ENCODE assay signal across 9 mouse cellular contexts in the genomic region with DNA sequence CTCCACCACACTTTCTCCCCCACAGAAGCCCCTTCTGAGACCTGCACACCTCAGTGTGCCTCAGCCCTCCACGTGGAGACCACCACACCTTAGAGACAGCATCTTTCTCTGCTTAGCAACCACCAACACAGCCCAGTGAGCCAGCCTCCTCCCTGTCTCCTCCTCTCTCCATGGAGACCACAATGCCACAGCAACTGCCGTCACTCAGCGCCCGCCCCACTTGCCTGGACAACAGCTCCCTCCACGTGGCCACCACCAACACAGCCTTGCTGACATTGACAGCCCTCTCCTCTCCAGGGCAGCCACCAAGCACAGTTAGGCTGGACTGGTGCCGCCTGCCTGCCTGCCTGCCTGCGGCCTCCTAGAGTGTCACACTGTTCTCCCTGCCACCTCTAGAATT. TPM values are rescaled to one million over a fixed set of nuclear protein-coding genes. Genes with fewer than 3 reads are reported as not detected.
A peak's percentile ranks its signal among the peaks of the same experiment; 100 is the strongest.
DNase-seq lines count a peak whose midpoint lies in the region; ATAC-seq lines count a peak whose summit lies in the region.
"Had no signal": no experiment of that assay in that cellular context is flagged by ENCODE, and none has a peak within 500 bp of the region (broad histone marks: within the 10 kb centered on the region; RNA-seq: fewer than 3 reads in every experiment).

No protein-coding gene starts in this region.

- no peaks in the 10 kb centered on the region for H3K9me3 ChIP-seq in forebrain, embryonic 11.5 days (ENCODE audit: control insufficient read depth, low read length)
- H3K9me3 ChIP-seq in liver, embryonic 12.5 days (replicated peaks), result no peaks in the 10 kb centered on the region

- no peak overlapping the region for H3K4me3 ChIP-seq in forebrain, embryonic 11.5 days (ENCODE audit: low read depth, low read length)
- H3K4me3 ChIP-seq in liver, embryonic 12.5 days, result no peak overlapping the region

- WGBS in forebrain, embryonic 11.5 days, result 28% methylated on average over 7 of the region's 7 CpGs
- 37% methylated on average over 7 of the region's 7 CpGs for WGBS in liver, embryonic 12.5 days (ENCODE audit: insufficient replicate concordance)

- no peak overlapping the region for H3K9ac ChIP-seq in forebrain, embryonic 11.5 days (ENCODE audit: low read length)
- H3K9ac ChIP-seq in liver, embryonic 12.5 days, result no peak overlapping the region

- H3K27me3 ChIP-seq in forebrain, embryonic 11.5 days (ENCODE audit: control insufficient read depth, insufficient read depth, low read length), result peaks cover 24% of the 10 kb centered on the region
- H3K27me3 ChIP-seq in liver, embryonic 12.5 days (replicated peaks), result peaks cover 85% of the 10 kb centered on the region

- no peaks in the 10 kb centered on the region for H3K36me3 ChIP-seq in forebrain, embryonic 11.5 days (ENCODE audit: control insufficient read depth, insufficient read depth, low read length)
- no peaks in the 10 kb centered on the region for H3K36me3 ChIP-seq in liver, embryonic 12.5 days

- H3K27ac ChIP-seq in forebrain, embryonic 11.5 days (ENCODE audit: low read depth, low read length), result no peak overlapping the region
- H3K27ac ChIP-seq in liver, embryonic 12.5 days, result no peak overlapping the region

- DNase-seq in cerebellum, postnatal 14 days, result peak; percentile 23 to 60
- DNase-seq in cerebellum, adult 8-10 months, result no peak
- DNase-seq in forebrain, embryonic 11.5 days (ENCODE audit: low spot score), result peak; percentile 74
- peak; percentile 73 to 79 for DNase-seq in layer of hippocampus, postnatal 10 days (ENCODE audit: low spot score in 2 of 2)
- peak; percentile 72 for DNase-seq in retina, embryonic 14.5 days (ENCODE audit: low spot score)
- DNase-seq in gastrocnemius, adult 18-20 months (ENCODE audit: low spot score), result no peak
- DNase-seq in urinary bladder, postnatal 36 days (ENCODE audit: low spot score in 2 of 2), result no peak

- peaks cover 13% of the 10 kb centered on the region for H3K4me1 ChIP-seq in forebrain, embryonic 11.5 days (replicated peaks; ENCODE audit: control insufficient read depth, insufficient read depth, low read length)
- 0 out of 2 replicates have a peak, but pooled peaks cover 6% of the 10 kb centered on the region for H3K4me1 ChIP-seq in liver, embryonic 12.5 days

- H3K4me2 ChIP-seq in forebrain, embryonic 11.5 days (ENCODE audit: low read depth, low read length, severe bottlenecking), result no peak overlapping the region
- no peak overlapping the region for H3K4me2 ChIP-seq in liver, embryonic 12.5 days

- ATAC-seq in forebrain, embryonic 11.5 days (replicated peaks; ENCODE audit: low FRiP score), result peak; percentile 37; the same call in 1 of the 2 replicates
- no peak for ATAC-seq in liver, embryonic 12.5 days

RNA-seq across cellular contexts. Expression of a gene that starts 8.8 kb away (rescaled TPM):
- polyA plus RNA-seq in forebrain, embryonic 11.5 days (2014; fragmentation: Nextera tagmentation; extraction: Ambion mirVana), result 0.08 and 0.20 TPM in 2 replicates
- 100 to 1,000 TPM; 127 to 138 TPM for total RNA-seq in layer of hippocampus, postnatal 10 days (2021)
- under 1 TPM; 0.02 to 0.05 TPM for total RNA-seq in gastrocnemius, adult 18-20 months (2021)
- polyA plus RNA-seq in liver, embryonic 12.5 days (2016; fragmentation: Nextera tagmentation; extraction: Ambion mirVana), result not detected in 2 replicates
- polyA plus RNA-seq: C2C12 had no signal

Comparison
In these comparisons a context has a peak if more than half of its experiments do, and no peak if none do; other contexts are left out.
1. DNase-seq: peak in cerebellum, postnatal 14 days (2 of 2), forebrain, embryonic 11.5 days (single experiment), layer of hippocampus, postnatal 10 days (2 of 2) and retina, embryonic 14.5 days (single experiment); none in cerebellum, adult 8-10 months (single experiment), gastrocnemius, adult 18-20 months (single experiment) and urinary bladder, postnatal 36 days (0 of 2).
2. RNA of a gene that starts 8.8 kb away (total RNA-seq): 127 to 138 TPM in layer of hippocampus, postnatal 10 days; 0.02 to 0.05 TPM in gastrocnemius, adult 18-20 months; every median in the first group is over 100 times any median in the second.